Mouse (Mus musculus) adrenal gland, postnatal 36 days (tissue): ENCODE results near the gene Antxrl. TPM values are rescaled to one million over a fixed set of nuclear protein-coding genes. Genes with fewer than 3 reads are reported as not detected.
A peak's percentile ranks its signal among the peaks of the same experiment; 100 is the strongest.

Experiments used
- DNase-seq, 2 experiments: peaks; one replicate each; pipeline ENCODE4 v3.0.0; 2021; ENCODE audit warnings: mixed read lengths in 1 of 2
- total RNA-seq, 2 experiments: library from RNA; stranded (reverse); gene quantifications; 2 replicates each; pipeline ENCODE4 v1.2.3; 2021

Gene Antxrl
- total RNA-seq, 2 experiments from 2014 or later, result not detected

DNA sequence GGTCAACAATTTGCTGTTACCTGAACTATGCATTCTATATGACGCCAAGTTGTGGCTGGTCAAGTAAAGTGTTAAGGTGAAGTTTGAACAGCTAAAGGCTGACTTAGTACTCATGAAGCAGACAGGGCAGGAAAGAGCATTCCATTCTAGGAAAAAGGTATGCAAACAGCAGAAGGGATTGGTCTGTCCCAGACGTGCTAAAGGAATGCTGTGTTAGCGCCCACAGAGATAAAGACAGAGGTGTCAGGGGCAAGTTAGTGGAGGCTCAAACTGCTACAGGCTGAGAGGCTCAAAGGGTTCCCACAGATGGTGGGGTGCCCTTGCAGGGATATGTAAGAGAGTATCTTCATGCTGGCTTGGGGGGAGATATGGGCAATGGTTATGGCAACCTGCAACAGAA is 51.3 kb downstream of the Antxrl start:
- DNase-seq, result no peak

- peak; percentile 76 to 82 for DNase-seq
These were observed 52.4 kb downstream of the Antxrl start for GRCm38 (mm10) chr14:34104892-34105291.

GRCm38 (mm10) chr14:34106389-34107062 is 54.0 kb downstream of the Antxrl start:
- peak; percentile 69 to 77 for DNase-seq

- no peak for DNase-seq
These were observed 55.1 kb downstream of the Antxrl start for GRCm38 (mm10) chr14:34107594-34107993.

DNA sequence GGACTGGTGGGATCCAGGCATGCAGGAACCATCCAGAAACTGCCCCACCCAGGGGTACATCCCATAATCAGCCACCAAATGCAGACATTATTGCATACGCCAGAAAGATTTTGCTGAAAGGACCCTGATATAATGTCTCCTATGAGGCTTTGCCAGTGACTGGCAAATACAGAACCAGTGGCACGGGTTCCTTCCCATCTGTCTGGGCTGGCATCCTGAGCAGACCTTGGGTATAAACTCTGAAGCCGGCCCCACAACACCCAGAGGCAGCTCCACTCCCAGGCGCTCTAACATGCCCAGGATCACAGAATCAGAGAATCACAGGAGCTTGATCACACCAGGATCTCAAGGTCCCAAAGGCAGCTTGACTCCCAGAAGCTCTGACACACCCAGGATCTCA is 61.8 kb downstream of the Antxrl start:
- DNase-seq, result no peak

DNA sequence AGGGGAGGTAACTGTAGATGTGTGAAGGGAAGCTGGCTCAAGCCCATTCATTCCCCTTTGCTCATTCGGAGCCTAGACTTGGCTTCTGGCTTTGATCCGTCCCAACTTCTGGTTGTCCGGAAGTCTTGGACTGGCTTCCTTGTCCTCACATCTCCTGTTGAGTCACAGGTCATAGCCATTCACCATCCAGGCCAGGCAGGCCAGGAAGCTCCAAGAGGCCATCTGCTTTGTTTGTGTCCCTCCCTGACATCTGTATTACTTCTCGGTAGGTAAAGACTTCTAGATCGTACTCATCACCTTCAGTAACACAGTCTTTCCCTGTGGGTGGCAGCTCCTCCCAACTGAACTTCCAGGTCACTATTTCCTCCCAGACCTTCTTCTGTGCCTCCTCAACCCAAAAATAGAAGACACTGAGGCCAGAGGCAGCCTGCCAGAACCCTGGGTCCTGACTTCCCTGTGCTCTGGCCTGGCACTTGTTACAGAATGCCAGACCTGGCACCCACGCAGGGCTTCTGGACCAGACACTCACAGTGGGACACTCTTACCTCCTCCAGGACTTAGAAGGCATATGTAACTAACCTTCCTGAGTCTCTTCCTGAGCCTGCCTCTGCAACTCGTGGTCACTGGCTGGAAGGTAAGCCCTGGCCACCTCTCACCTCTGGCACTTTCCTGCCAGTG is 66.7 kb downstream of the Antxrl start:
- peak; percentile 14 to 17 for DNase-seq

DNA sequence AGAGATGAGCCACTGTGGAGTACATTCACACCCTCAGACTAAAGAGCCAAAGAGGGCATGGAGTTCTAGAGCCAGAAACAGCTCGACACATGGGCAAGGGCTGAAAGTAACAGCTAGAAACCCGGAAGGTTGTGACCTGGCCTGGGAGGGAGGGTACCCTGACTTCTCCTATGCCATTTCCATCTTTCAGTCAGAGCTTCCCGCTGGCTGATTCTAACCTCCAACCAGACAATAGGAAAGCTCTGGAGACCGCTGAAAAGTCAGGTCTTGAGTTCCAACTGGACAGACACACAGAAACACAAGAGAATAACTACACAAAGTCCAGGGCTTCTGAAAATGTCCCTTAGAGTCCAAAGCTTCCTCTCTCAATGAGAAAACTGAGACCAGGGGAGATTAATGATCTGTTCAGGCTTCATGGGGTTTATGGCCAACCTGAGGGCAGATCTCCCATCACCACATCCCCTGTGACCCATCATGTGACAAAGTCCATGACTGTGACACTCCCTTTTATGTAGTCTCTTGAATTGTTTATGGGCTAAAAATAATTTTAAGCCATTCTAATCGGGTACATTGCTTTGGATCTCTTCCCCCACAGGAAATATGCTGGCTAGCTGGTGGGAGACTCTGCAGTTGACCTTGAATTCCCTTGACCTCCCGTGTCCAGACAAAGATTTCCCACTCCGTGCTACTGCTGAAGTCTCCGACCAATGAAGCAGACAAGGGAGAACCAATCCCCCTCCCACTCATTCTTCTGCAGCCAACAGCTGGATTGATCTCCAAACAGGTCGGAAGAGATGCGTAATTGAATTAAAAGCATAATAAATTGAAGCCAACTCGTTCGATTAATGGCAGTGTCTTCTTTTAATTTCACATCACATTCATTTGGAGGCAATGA is 67.8 kb downstream of the Antxrl start:
- DNase-seq, result no peak

DNA sequence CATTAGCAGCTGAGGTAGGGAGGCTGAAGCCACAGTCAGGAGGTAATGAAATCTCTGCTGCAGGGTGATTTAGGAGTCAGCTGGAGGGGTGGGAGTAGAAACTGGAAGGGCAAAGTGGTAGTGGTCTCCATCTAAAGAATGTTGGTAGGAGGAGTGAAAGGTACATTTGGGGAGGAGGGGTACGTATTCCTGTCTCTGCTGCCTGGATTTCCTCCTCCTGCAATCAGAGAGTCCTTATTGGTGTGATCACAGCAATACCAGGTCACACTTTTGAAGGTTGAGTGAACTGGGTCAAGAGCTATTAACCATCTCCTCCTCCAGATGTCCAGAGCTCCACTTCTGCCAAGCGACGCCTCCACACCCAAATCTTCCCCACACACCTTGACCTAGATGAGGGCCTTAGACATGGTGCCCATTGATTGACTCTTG is 68.4 kb downstream of the Antxrl start:
- no peak for DNase-seq

GRCm38 (mm10) chr14:34121691-34122090 is 69.2 kb downstream of the Antxrl start:
- no peak for DNase-seq

Other genes with a start within 250 kb of the Antxrl start
- 10 to 100 TPM; 12.8 to 13.4 TPM for gene Gdf10, start 129.1 kb upstream of the Antxrl start, total RNA-seq
- not detected for gene Gdf2, start 111.7 kb upstream of the Antxrl start, total RNA-seq
- not detected for gene Rbp3, start 98.7 kb upstream of the Antxrl start, total RNA-seq
- not detected for gene Zfp488, start 73.9 kb upstream of the Antxrl start, total RNA-seq
- not detected for gene Gm30083, start 37.5 kb upstream of the Antxrl start, total RNA-seq
- under 1 TPM in 1 of 2 experiments, not detected in 1; 0.17 TPM for gene Gm5460, start 35.9 kb upstream of the Antxrl start, total RNA-seq
- 1 to 10 TPM; 2.8 to 3.5 TPM for gene Anxa8, start 33.3 kb downstream of the Antxrl start, total RNA-seq
- gene A630023A22Rik, start 50.0 kb downstream of the Antxrl start, total RNA-seq, result not detected
- gene Npy4r, start 99.8 kb downstream of the Antxrl start, total RNA-seq, result under 1 TPM; 0.13 to 0.20 TPM
- 1 to 10 TPM; 1.1 to 1.6 TPM for gene Gprin2, start 148.9 kb downstream of the Antxrl start, total RNA-seq
- under 1 TPM; 0.20 TPM for gene Syt15, start 166.9 kb downstream of the Antxrl start, total RNA-seq